Comparison of ENCODE assay signal across 12 mouse cellular contexts in the genomic region with DNA sequence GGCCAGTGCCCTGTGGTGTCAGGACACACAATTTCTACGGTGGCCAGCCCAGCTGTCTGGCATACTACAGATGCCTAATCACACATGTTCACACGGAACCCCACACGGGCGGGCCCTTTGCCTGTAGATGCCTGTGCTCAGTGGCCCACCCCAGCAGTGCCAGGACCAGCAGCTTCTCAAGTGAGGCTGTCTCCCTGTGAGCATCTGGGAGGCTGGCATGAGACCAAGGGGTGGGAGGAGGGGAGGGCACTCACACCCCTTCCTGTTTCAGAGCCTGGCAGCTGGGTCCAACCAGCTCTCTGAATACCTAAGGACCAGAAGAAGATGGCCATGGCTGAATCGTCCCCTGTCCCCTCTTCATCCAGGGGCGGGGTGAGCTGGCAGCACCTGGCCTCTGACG. TPM values are rescaled to one million over a fixed set of nuclear protein-coding genes. Genes with fewer than 3 reads are reported as not detected.
DNase-seq lines count a peak whose midpoint lies in the region; ATAC-seq and TF ChIP-seq lines count a peak whose summit lies in the region.
"Had no signal": no experiment of that assay in that cellular context is flagged by ENCODE, and none has a peak within 500 bp of the region (broad histone marks: within the 10 kb centered on the region; RNA-seq: fewer than 3 reads in every experiment).

No protein-coding gene starts in this region.

- peak; percentile 83 to 90 for DNase-seq in cerebellum, postnatal 10 days
- no peak for DNase-seq in cerebellum, adult 11 months
- DNase-seq in left cerebral cortex, postnatal 14 days (ENCODE audit: low spot score in 2 of 2): peak; percentile 57 to 63
- DNase-seq in left cerebral cortex, adult 11 months (ENCODE audit: low spot score): no peak
- peak; percentile 65 for DNase-seq in forebrain, postnatal 0 days
- no peak for DNase-seq in cerebellum, adult 18-20 months
- no peak for DNase-seq in ovary, postnatal 10 days (ENCODE audit: low spot score)
- DNase-seq: kidney, adult 8-10 months had no signal

- 48% methylated on average over 7 of the region's 7 CpGs for WGBS in forebrain, postnatal 0 days
- 55% methylated on average over 7 of the region's 7 CpGs for WGBS in neural tube, embryonic 14.5 days

- no peaks in the 10 kb centered on the region for H3K36me3 ChIP-seq in forebrain, postnatal 0 days (ENCODE audit: insufficient read depth)
- H3K36me3 ChIP-seq in neural tube, embryonic 14.5 days (ENCODE audit: control insufficient read depth, insufficient read depth, low read length): no peaks in the 10 kb centered on the region
- H3K36me3 ChIP-seq: limb, embryonic 13.5 days had no signal

- no peak for TF ChIP-seq CTCF in forebrain, postnatal 0 days (IDR thresholded peaks at IDR 0.05; ENCODE audit: low read depth)

- H3K4me1 ChIP-seq in forebrain, postnatal 0 days (ENCODE audit: insufficient read depth): no peaks in the 10 kb centered on the region
- H3K4me1 ChIP-seq in neural tube, embryonic 14.5 days (ENCODE audit: control insufficient read depth, insufficient read depth, low read length): peaks cover 9% of the 10 kb centered on the region; the same call in 1 of the 2 replicates

- no peak overlapping the region for H3K9ac ChIP-seq in forebrain, postnatal 0 days
- no peak overlapping the region for H3K9ac ChIP-seq in neural tube, embryonic 14.5 days (replicated peaks; ENCODE audit: low read depth, low read length)
- H3K9ac ChIP-seq: limb, embryonic 13.5 days had no signal

- peak; percentile 76 for ATAC-seq in forebrain, postnatal 0 days
- peak; percentile 82; the same call in 1 of the 2 replicates for ATAC-seq in neural tube, embryonic 14.5 days (ENCODE audit: low read depth)

- no peak overlapping the region for H3K27ac ChIP-seq in forebrain, postnatal 0 days (ENCODE audit: low read depth, low read length)
- H3K27ac ChIP-seq in neural tube, embryonic 14.5 days (ENCODE audit: low read depth, low read length): no peak overlapping the region; the same call in 1 of the 2 replicates
- H3K27ac ChIP-seq: limb, embryonic 13.5 days had no signal

- no peaks in the 10 kb centered on the region for H3K9me3 ChIP-seq in forebrain, postnatal 0 days (ENCODE audit: low read length)
- no peaks in the 10 kb centered on the region for H3K9me3 ChIP-seq in neural tube, embryonic 14.5 days (ENCODE audit: control insufficient read depth, low read length)
- H3K9me3 ChIP-seq: limb, embryonic 13.5 days had no signal

- intact Hi-C loops in left cerebral cortex, postnatal 14 days (cut with DNase I): no loop called here

- no peak overlapping the region for H3K4me2 ChIP-seq in forebrain, postnatal 0 days (ENCODE audit: low read depth)
- no peak overlapping the region for H3K4me2 ChIP-seq in neural tube, embryonic 14.5 days (ENCODE audit: low read depth, low read length)
- H3K4me2 ChIP-seq: limb, embryonic 13.5 days had no signal

- H3K4me3 ChIP-seq in forebrain, postnatal 0 days (ENCODE audit: low read depth, low read length): no peak overlapping the region
- H3K4me3 ChIP-seq in neural tube, embryonic 14.5 days (ENCODE audit: low read depth, low read length): no peak overlapping the region
- H3K4me3 ChIP-seq: limb, embryonic 13.5 days had no signal

- H3K27me3 ChIP-seq in forebrain, postnatal 0 days (ENCODE audit: insufficient read depth, low read length): no peaks in the 10 kb centered on the region
- no peaks in the 10 kb centered on the region for H3K27me3 ChIP-seq in neural tube, embryonic 14.5 days (ENCODE audit: control insufficient read depth, insufficient read depth, low read length)

RNA-seq across cellular contexts. Expression of gene Kcnk15, which starts 22.0 kb away (rescaled TPM):
- total RNA-seq in left cerebral cortex, postnatal 14 days (2021): not detected
- 0.19 TPM in 1 of 2 replicates, not detected in the other for total RNA-seq in forebrain, postnatal 0 days (2014; rRNA removed)
- polyA plus RNA-seq in forebrain, postnatal 0 days (2015; fragmentation: Nextera tagmentation; extraction: Ambion mirVana): 0.15 TPM in 1 of 2 replicates, not detected in the other
- 0.11 and 0.32 TPM in 2 replicates for polyA plus RNA-seq in neural tube, embryonic 14.5 days (2014; fragmentation: Nextera tagmentation; extraction: Ambion mirVana)
- total RNA-seq: granulocyte monocyte progenitor cell, adult 5-6 weeks had no signal
- polyA plus RNA-seq: C2C12; limb, embryonic 13.5 days had no signal

RNA-seq across cellular contexts. Expression of gene Rims4, which starts 43.0 kb away (rescaled TPM):
- 100 to 1,000 TPM; 111 to 125 TPM for total RNA-seq in left cerebral cortex, postnatal 14 days (2021)
- total RNA-seq in forebrain, postnatal 0 days (2014; rRNA removed): 53.8 and 59.1 TPM in 2 replicates
- 9.5 and 16.3 TPM in 2 replicates for polyA plus RNA-seq in forebrain, postnatal 0 days (2015; fragmentation: Nextera tagmentation; extraction: Ambion mirVana)
- polyA plus RNA-seq in neural tube, embryonic 14.5 days (2014; fragmentation: Nextera tagmentation; extraction: Ambion mirVana): 6.1 and 8.3 TPM in 2 replicates
- total RNA-seq: granulocyte monocyte progenitor cell, adult 5-6 weeks had no signal
- polyA plus RNA-seq: C2C12 had no signal

RNA-seq across cellular contexts. Expression of gene Ccn5, which starts 54.8 kb away (rescaled TPM):
- under 1 TPM in 1 of 2 experiments, not detected in 1; 0.25 TPM for total RNA-seq in left cerebral cortex, postnatal 14 days (2021)
- total RNA-seq in forebrain, postnatal 0 days (2014; rRNA removed): not detected in 2 replicates
- 0.31 and 0.43 TPM in 2 replicates for polyA plus RNA-seq in forebrain, postnatal 0 days (2015; fragmentation: Nextera tagmentation; extraction: Ambion mirVana)
- 0.19 and 0.40 TPM in 2 replicates for polyA plus RNA-seq in neural tube, embryonic 14.5 days (2014; fragmentation: Nextera tagmentation; extraction: Ambion mirVana)
- total RNA-seq: granulocyte monocyte progenitor cell, adult 5-6 weeks had no signal

Comparison
In these comparisons a context has a peak if more than half of its experiments do, and no peak if none do; other contexts are left out.
1. DNase-seq: peak in cerebellum, postnatal 10 days (2 of 2), left cerebral cortex, postnatal 14 days (2 of 2) and forebrain, postnatal 0 days (single experiment); none in cerebellum, adult 11 months (single experiment), left cerebral cortex, adult 11 months (single experiment), cerebellum, adult 18-20 months (0 of 2) and ovary, postnatal 10 days (single experiment).